Mouse (Mus musculus): Measurements from ENCODE around the gene Mt3.

The Mt3 gene

GRCm38 (mm10) chr8:94152513-94153300 is at the start of gene Mt3:
TSS of gene Mt3 (plus strand) at chr8:94152607.
- no peak for DNase-seq (ENCODE audit: low spot score)

GRCm38 (mm10) chr8:94104146-94104545 is 48.3 kb upstream of the Mt3 start:
- no peak for DNase-seq (ENCODE audit: low spot score)

GRCm38 (mm10) chr8:94107871-94108270 is 44.5 kb upstream of the Mt3 start:
- no peak for DNase-seq (ENCODE audit: low spot score)

GRCm38 (mm10) chr8:94109396-94109795 is 43.0 kb upstream of the Mt3 start:
- peak; percentile 80 for DNase-seq (ENCODE audit: low spot score)

GRCm38 (mm10) chr8:94109835-94110234 is 42.6 kb upstream of the Mt3 start:
- no peak for DNase-seq (ENCODE audit: low spot score)

GRCm38 (mm10) chr8:94110526-94111177 is 41.8 kb upstream of the Mt3 start:
- DNase-seq (ENCODE audit: low spot score): no peak

GRCm38 (mm10) chr8:94113435-94113834 is 39.0 kb upstream of the Mt3 start:
- DNase-seq (ENCODE audit: low spot score): no peak

GRCm38 (mm10) chr8:94113972-94114371 is 38.4 kb upstream of the Mt3 start:
- DNase-seq (ENCODE audit: low spot score): no peak

GRCm38 (mm10) chr8:94118776-94119430 is 33.5 kb upstream of the Mt3 start:
- peak; percentile 57 for DNase-seq (ENCODE audit: low spot score)

- DNase-seq (ENCODE audit: low spot score): no peak
Measured at GRCm38 (mm10) chr8:94121625-94122024, 30.8 kb upstream of the Mt3 start.

- no peak for DNase-seq (ENCODE audit: low spot score)
Measured at GRCm38 (mm10) chr8:94122711-94123468, 29.5 kb upstream of the Mt3 start.

GRCm38 (mm10) chr8:94127711-94128110 is 24.7 kb upstream of the Mt3 start:
- no peak for DNase-seq (ENCODE audit: low spot score)

- no peak for DNase-seq (ENCODE audit: low spot score)
Measured at GRCm38 (mm10) chr8:94129133-94129789, 23.1 kb upstream of the Mt3 start.

GRCm38 (mm10) chr8:94130126-94130525 is 22.3 kb upstream of the Mt3 start:
- DNase-seq (ENCODE audit: low spot score): no peak

- DNase-seq (ENCODE audit: low spot score): no peak
Measured at GRCm38 (mm10) chr8:94132096-94132495, 20.3 kb upstream of the Mt3 start.

GRCm38 (mm10) chr8:94134601-94135000 is 17.8 kb upstream of the Mt3 start:
- DNase-seq (ENCODE audit: low spot score): peak; percentile 32

GRCm38 (mm10) chr8:94135556-94135955 is 16.9 kb upstream of the Mt3 start:
- DNase-seq (ENCODE audit: low spot score): no peak

- DNase-seq (ENCODE audit: low spot score): no peak
Measured at GRCm38 (mm10) chr8:94136192-94136591, 16.2 kb upstream of the Mt3 start.

GRCm38 (mm10) chr8:94136933-94137332 is 15.5 kb upstream of the Mt3 start, which contains the start of gene Mt4:
TSS of gene Mt4 (plus strand) at chr8:94137197.
- no peak for DNase-seq (ENCODE audit: low spot score)

GRCm38 (mm10) chr8:94140266-94140795 is 12.1 kb upstream of the Mt3 start:
- no peak for DNase-seq (ENCODE audit: low spot score)

GRCm38 (mm10) chr8:94148236-94148635 is 4.2 kb upstream of the Mt3 start:
- no peak for DNase-seq (ENCODE audit: low spot score)

Measured in c-Kit-positive CD71-positive TER-119-positive erythroid progenitor cells, embryonic 14.5 days (primary cell).